Mouse (Mus musculus) small intestine, adult 2 months (tissue): ENCODE results near the gene Pwwp2a. TPM values are rescaled to one million over a fixed set of nuclear protein-coding genes. Genes with fewer than 3 reads are reported as not detected.

Experiments
- H3K27ac ChIP-seq: fragments of 200-500 bp; 2 replicates; pipeline ENCODE4 v1.5.1; 2012; ENCODE audit warnings: low read depth, low read length, control low read depth, inconsistent platforms; ENCODE audit not compliant: insufficient read depth
- H3K27me3 ChIP-seq: fragments of 200-500 bp; 2 replicates; pipeline ENCODE4 v1.6.1; 2012; ENCODE audit warnings: mild to moderate bottlenecking, moderate library complexity, low read length, inconsistent platforms; ENCODE audit not compliant: control insufficient read depth, insufficient read depth
- H3K36me3 ChIP-seq: fragments of 200-500 bp; 2 replicates; pipeline ENCODE4 v1.6.1; 2012; ENCODE audit warnings: mild to moderate bottlenecking, low read length, control low read depth, inconsistent platforms; ENCODE audit not compliant: control insufficient read depth, insufficient read depth
- H3K4me1 ChIP-seq: fragments of 200-500 bp; 2 replicates; pipeline ENCODE4 v1.6.1; 2012; ENCODE audit warnings: low read length, inconsistent platforms, mixed read lengths; ENCODE audit not compliant: control insufficient read depth, insufficient read depth, insufficient read length
- H3K4me3 ChIP-seq: fragments of 200-500 bp; 2 replicates; pipeline ENCODE4 v1.5.1; 2012; ENCODE audit warnings: low read depth, mild to moderate bottlenecking, control low read depth, inconsistent platforms, low read length, moderate library complexity
- CTCF ChIP-seq: fragments of 200-500 bp; IDR thresholded peaks from 2 replicates; pipeline ENCODE4 v1.5.1; 2012; ENCODE audit warnings: low read depth, mild to moderate bottlenecking, control low read depth, inconsistent platforms, low read length, moderate library complexity, mixed read lengths; ENCODE audit not compliant: insufficient replicate concordance, insufficient read length; ENCODE audit errors: extremely low read depth
- POLR2A ChIP-seq: fragments of 200-500 bp; IDR thresholded peaks from 2 replicates; pipeline ENCODE4 v1.6.1; 2012; ENCODE audit warnings: low read depth, mild to moderate bottlenecking, control low read depth, inconsistent platforms, low read length, moderate library complexity
- WGBS: fragments of 180-500 bp; shearing (Covaris S2); methylation state at CpG from one replicate; pipeline ENCODE4 v1.1.7; 2018; 5-methylcytosine and 5-hydroxymethylcytosine counted together
- polyA plus RNA-seq: library from polyadenylated mRNA; depleted of rRNA; stranded (reverse); fragments of >200 nt; gene quantifications from 2 replicates; pipeline ENCODE4 v1.2.3, GENCODE M21; 2012

The Pwwp2a gene
- polyA plus RNA-seq, 1 experiment = 10.1 TPM

DNA sequence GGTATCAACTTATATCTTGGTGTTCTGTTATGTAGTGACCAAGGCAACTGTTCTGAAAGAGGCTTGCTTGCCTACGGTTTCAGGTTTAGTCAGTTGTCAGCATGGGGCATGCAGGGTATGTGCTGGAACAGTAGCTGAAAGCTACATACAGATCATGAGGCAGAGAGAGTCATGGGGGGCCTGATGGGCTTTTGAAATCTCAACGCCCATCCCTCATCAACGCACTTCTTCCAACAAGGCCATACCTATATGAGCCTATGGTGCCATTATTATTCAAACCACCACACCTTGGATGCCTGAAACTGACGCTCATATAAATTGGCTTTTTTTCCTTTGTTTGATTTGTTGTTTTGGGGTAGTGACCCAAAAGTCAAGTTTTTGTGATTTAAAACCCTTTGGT is 14.8 kb downstream of the Pwwp2a start:
- H3K4me1 ChIP-seq = no peaks in the 10 kb centered on the region
- 97% methylated on average over 4 of the region's 4 CpGs for WGBS
- H3K4me3 ChIP-seq = no peak overlapping the region
- H3K36me3 ChIP-seq = peaks cover 25% of the 10 kb centered on the region
- H3K27me3 ChIP-seq = no peaks in the 10 kb centered on the region
- TF ChIP-seq POLR2A (no peak), CTCF (no peak)
- H3K27ac ChIP-seq = no peak overlapping the region

DNA sequence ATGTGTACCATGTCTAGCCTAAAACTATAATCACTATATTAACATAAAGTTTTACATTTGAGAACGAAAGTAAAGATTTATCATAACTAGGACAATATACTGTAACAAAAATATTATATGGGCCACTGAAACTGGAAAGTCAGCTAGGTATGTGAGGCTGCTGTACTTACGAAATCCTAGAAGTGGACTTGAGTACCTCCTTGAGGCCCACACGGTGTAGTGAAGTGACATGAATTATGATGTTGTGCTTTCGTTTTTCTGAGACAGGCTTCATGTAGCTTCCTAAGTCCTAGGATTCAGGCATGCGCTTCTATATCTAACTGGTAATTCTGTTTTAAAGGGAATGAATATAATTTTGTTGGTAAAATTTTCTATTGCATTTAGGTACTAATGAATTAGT is 16.8 kb downstream of the Pwwp2a start:
- H3K4me1 ChIP-seq = no peaks in the 10 kb centered on the region
- H3K27ac ChIP-seq = no peak overlapping the region
- WGBS = 59% methylated on average over 5 of the region's 5 CpGs
- peaks cover 14% of the 10 kb centered on the region for H3K36me3 ChIP-seq
- no peak overlapping the region for H3K4me3 ChIP-seq
- H3K27me3 ChIP-seq = no peaks in the 10 kb centered on the region
- TF ChIP-seq CTCF (no peak), POLR2A (no peak)

DNA sequence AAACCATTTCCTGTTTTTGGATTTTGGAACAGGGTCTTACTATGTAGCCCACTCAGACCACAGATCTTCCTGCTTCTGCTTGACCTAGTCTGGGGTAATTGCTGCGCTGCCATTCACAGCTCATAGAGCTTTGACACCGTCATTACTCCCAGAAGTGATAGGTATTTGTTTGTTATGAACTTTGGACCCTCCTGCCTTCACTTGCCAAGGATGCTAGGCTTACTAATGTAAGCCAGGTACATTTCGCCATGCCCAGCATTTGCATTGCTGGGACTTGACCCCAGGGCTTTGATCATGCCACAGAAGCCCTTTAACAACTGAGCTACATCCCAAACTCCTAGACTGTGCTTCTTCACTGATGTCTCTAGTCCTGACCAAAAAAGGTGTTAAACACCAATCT is 18.5 kb downstream of the Pwwp2a start:
- Histone ChIP-seq H3K4me3 (no peak overlapping the region), H3K27me3 (no peaks in the 10 kb centered on the region), H3K36me3 (peaks cover 19% of the 10 kb centered on the region), H3K4me1 (no peaks in the 10 kb centered on the region), H3K27ac (no peak overlapping the region)
- 51% methylated on average over 3 of the region's 3 CpGs for WGBS
- TF ChIP-seq POLR2A (no peak), CTCF (no peak)

DNA sequence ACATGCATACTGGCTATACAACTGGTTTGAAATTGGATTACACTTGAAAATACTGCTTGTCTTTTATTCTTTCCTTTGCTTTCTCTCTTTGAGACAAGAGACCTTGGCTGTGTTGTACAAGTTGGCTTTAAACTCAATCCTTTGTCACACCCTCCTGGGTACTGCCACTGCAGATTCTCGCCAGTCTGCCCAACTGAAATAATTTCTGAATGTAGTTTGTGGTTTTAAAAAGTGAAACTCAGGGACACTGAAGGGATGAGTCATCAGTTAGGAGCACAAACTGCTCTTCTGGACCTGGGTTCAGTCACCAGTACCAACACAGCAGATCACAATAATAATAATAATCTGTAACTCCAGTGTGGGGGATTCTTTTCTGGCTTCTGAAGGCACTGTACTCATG is 21.8 kb downstream of the Pwwp2a start:
- no peak for TF ChIP-seq CTCF
- no peak for TF ChIP-seq POLR2A
- H3K27ac ChIP-seq = no peak overlapping the region
- H3K4me3 ChIP-seq = no peak overlapping the region
- H3K27me3 ChIP-seq = no peaks in the 10 kb centered on the region
- peaks cover 25% of the 10 kb centered on the region for H3K36me3 ChIP-seq
- 50% methylated on average over 1 of the region's 1 CpGs for WGBS
- H3K4me1 ChIP-seq = no peaks in the 10 kb centered on the region

DNA sequence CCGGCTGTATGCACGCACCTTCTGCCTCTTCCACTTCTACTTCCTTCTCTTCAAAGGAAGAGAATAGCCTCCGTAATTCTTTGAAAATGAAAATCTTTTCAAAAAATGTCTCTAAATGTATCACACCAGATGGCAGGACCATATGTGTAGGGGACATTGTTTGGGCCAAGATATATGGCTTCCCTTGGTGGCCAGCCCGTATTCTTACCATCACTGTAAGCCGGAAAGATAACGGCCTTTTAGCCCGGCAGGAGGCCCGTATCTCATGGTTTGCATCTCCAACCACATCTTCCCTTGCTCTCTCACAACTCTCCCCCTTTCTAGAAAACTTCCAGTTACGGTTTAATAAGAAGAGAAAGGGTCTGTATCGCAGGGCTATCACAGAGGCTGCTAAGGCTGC is 24.0 kb downstream of the Pwwp2a start:
- H3K27me3 ChIP-seq = no peaks in the 10 kb centered on the region
- peaks cover 23% of the 10 kb centered on the region for H3K36me3 ChIP-seq
- WGBS = 94% methylated on average over 10 of the region's 10 CpGs
- no peak overlapping the region for H3K27ac ChIP-seq
- no peaks in the 10 kb centered on the region for H3K4me1 ChIP-seq
- TF ChIP-seq POLR2A = no peak
- TF ChIP-seq CTCF = no peak
- H3K4me3 ChIP-seq = no peak overlapping the region

DNA sequence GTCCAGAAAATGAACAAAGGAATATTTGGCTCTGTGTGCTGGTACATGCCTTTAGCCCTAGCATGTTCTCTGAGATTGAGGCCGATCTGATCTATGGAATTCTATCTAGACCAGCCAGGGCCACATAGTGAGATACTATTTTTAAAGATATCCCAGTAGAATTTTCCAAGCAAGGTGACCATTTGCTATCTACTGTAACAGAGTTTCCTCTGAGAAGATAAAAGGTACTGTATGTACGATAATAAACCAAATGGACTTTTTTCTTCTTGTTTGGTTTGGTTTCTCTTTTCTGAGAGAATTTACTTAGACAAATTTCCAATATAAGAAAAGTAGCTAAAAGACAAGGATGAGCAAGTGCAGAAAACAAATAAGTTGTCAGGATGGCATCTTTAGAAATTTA is 26.6 kb downstream of the Pwwp2a start:
- Histone ChIP-seq H3K4me1 (no peaks in the 10 kb centered on the region), H3K27me3 (no peaks in the 10 kb centered on the region), H3K27ac (no peak overlapping the region), H3K4me3 (no peak overlapping the region), H3K36me3 (peaks cover 29% of the 10 kb centered on the region)
- 92% methylated on average over 2 of the region's 2 CpGs for WGBS
- TF ChIP-seq CTCF (no peak), POLR2A (no peak)

DNA sequence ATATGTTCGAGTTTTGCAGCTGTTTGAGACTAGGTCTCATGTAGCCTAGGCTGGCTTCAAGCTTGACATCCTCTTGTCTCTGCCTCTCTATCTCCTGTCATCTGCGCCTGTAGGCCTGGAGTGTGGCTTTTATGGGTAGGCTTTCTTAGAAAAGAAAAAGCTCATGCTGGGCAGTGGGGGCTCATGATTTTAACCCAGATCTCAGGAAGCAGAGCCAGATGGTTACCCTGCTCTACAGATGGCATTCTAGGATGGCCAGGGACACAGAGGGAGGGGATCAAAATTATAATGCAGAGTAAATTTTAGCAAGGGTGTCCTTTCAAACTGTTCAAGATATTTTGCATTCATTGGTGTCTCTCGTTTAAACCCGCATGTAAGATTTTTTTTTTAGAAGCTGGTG is 30.4 kb downstream of the Pwwp2a start:
- no peak for TF ChIP-seq CTCF
- TF ChIP-seq POLR2A = no peak
- Histone ChIP-seq H3K4me3 (no peak overlapping the region), H3K36me3 (peaks cover 29% of the 10 kb centered on the region), H3K27ac (no peak overlapping the region), H3K4me1 (no peaks in the 10 kb centered on the region), H3K27me3 (no peaks in the 10 kb centered on the region)
- 97% methylated on average over 4 of the region's 4 CpGs for WGBS

DNA sequence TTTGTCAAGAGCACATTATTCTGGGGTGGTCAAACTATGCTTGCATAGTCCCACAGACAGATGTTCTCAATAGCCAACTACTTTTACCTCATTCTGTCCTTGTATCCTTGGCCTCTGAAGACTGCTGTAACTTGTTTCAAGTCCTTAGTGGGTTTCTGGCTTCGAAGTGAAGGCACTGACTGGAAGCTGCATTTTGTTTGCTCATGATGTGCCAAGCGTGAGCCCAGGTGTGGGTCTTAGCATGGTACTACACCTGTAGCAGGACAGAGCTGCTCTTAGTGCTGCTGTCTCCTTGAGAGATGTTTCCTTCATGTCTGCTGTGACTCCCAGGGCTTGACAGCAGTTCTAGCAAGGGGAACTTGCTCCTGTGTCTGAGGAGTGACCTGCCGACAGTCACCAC is 41.6 kb downstream of the Pwwp2a start:
- no peak overlapping the region for H3K27ac ChIP-seq
- no peak overlapping the region for H3K4me3 ChIP-seq
- H3K36me3 ChIP-seq = peaks cover 21% of the 10 kb centered on the region
- WGBS = 91% methylated on average over 3 of the region's 3 CpGs
- H3K27me3 ChIP-seq = no peaks in the 10 kb centered on the region
- no peak for TF ChIP-seq CTCF
- no peak for TF ChIP-seq POLR2A
- H3K4me1 ChIP-seq = no peaks in the 10 kb centered on the region
